Mouse (Mus musculus): ENCODE measurements around the gene Cuedc2.

- TF ChIP-seq CTCF (IDR thresholded peaks at IDR 0.05; ENCODE audit: low read depth) (no peak), EP300 (IDR thresholded peaks at IDR 0.05; ENCODE audit: low read depth) (no peak)
Measured at GRCm38 (mm10) chr19:46306751-46307289, 31.7 kb downstream of the Cuedc2 start.
